Mouse (Mus musculus) heart, embryonic 10.5 days (tissue): ENCODE data around the gene Nlgn2. TPM values are rescaled to one million over a fixed set of nuclear protein-coding genes. Genes with fewer than 3 reads are reported as not detected.
A peak's percentile ranks its signal among the peaks of the same experiment; 100 is the strongest.

Experiments used
- DNase-seq: peaks from one replicate; pipeline ENCODE4 v3.0.0-alpha.2; 2017; ENCODE audit warnings: low spot score
- H3K27ac ChIP-seq: fragments of 300-500 bp; sonication (generic); 2 replicates; pipeline ENCODE4 v1.5.1; 2016; ENCODE audit warnings: mild to moderate bottlenecking
- H3K27me3 ChIP-seq: fragments of 300-500 bp; sonication (generic); 2 replicates; pipeline ENCODE4 v1.6.1; 2016; ENCODE audit warnings: mild to moderate bottlenecking; ENCODE audit not compliant: poor library complexity, insufficient read depth, severe bottlenecking
- H3K36me3 ChIP-seq: fragments of 300-500 bp; sonication (generic); 2 replicates; pipeline ENCODE4 v1.6.1; 2016; ENCODE audit warnings: mild to moderate bottlenecking, moderate library complexity
- H3K4me1 ChIP-seq: fragments of 300-500 bp; sonication (generic); 2 replicates; pipeline ENCODE4 v1.6.1; 2016; ENCODE audit warnings: mild to moderate bottlenecking
- H3K4me3 ChIP-seq: fragments of 300-500 bp; sonication (generic); 2 replicates; pipeline ENCODE4 v1.5.1; 2016; ENCODE audit warnings: mild to moderate bottlenecking, moderate library complexity
- H3K9me3 ChIP-seq: fragments of 300-500 bp; sonication (generic); 2 replicates; pipeline ENCODE4 v1.6.1; 2016; ENCODE audit warnings: mild to moderate bottlenecking, moderate library complexity
- WGBS: fragments of 180-500 bp; shearing (Covaris S2); methylation state at CpG from one replicate; pipeline ENCODE4 v1.1.7; 2016; 5-methylcytosine and 5-hydroxymethylcytosine counted together
- polyA plus RNA-seq: library from polyadenylated mRNA; unstranded; fragments of >200 nt; fragmentation: Nextera tagmentation; extraction: Ambion mirVana; gene quantifications from 2 replicates; pipeline ENCODE4 v1.2.1, GENCODE M21; 2016

The Nlgn2 gene
- polyA plus RNA-seq, 1 experiment from 2014 or later: 3.7 TPM

DNA sequence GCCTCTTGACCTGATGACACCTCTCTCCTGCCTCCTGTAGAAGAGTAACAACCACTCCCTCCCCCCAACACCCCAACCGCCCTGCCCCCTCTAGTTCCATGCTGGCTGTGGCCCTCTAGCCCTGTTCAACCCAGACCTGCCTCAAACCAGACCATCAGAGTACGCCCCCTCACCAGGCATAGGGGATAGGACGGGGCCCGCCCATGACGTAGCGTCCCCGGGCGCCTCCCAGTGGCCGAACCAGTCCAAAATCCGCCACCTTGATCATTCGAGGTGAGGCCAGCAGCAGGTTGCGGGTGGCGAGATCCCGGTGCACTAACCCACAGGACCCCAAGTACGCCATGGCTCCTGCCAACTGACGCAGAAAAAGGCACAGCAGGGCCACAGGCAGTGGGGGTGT, 17.8 kb upstream of the Nlgn2 start:
- peaks cover 22% of the 10 kb centered on the region for H3K36me3 ChIP-seq
- H3K27me3 ChIP-seq: peaks cover 38% of the 10 kb centered on the region
- H3K4me1 ChIP-seq: peaks cover 31% of the 10 kb centered on the region
- H3K27ac ChIP-seq: peak overlapping the region; percentile 56
- no peaks in the 10 kb centered on the region for H3K9me3 ChIP-seq
- WGBS: 15% methylated on average over 16 of the region's 16 CpGs
- peak; percentile 90 for DNase-seq
- H3K4me3 ChIP-seq: peak overlapping the region; percentile 17

GRCm38 (mm10) chr11:69854680-69855079, 17.1 kb upstream of the Nlgn2 start:
- H3K36me3 ChIP-seq: peaks cover 28% of the 10 kb centered on the region
- H3K4me3 ChIP-seq: no peak overlapping the region
- H3K9me3 ChIP-seq: no peaks in the 10 kb centered on the region
- peaks cover 34% of the 10 kb centered on the region for H3K27me3 ChIP-seq
- DNase-seq: no peak
- H3K4me1 ChIP-seq: peaks cover 31% of the 10 kb centered on the region
- H3K27ac ChIP-seq: peak overlapping the region; percentile 56
- 82% methylated on average over 10 of the region's 10 CpGs for whole genome bisulfite sequencing

DNA sequence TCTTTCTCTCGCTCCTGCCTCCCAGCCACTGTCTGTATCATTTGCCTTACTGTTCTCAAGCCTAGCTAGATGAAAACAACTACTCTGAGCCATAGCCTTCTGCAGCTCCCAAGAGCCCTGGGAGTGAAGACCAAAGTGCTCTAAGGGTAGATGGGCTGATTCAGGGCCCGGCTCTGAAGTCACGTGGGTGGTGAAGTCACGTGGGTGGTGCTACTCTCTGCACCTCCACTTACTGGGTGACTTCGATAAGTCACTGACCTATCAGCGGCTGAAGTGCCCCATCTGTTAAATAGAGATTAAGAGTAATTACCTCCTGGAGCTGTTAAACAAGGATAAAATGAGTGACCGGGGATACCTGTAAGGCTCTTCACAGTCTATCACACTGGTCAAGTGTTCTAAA, 16.4 kb upstream of the Nlgn2 start:
- 58% methylated on average over 7 of the region's 7 CpGs for WGBS
- Histone ChIP-seq H3K9me3 (no peaks in the 10 kb centered on the region), H3K4me3 (no peak overlapping the region), H3K36me3 (peaks cover 35% of the 10 kb centered on the region), H3K4me1 (peaks cover 31% of the 10 kb centered on the region), H3K27ac (peak overlapping the region; percentile 72; the same call in 1 of the 2 replicates), H3K27me3 (peaks cover 27% of the 10 kb centered on the region)
- DNase-seq: peak; percentile 94

- Histone ChIP-seq H3K9me3 (no peaks in the 10 kb centered on the region), H3K27ac (no peak overlapping the region), H3K4me3 (no peak overlapping the region), H3K27me3 (no peaks in the 10 kb centered on the region), H3K36me3 (peaks cover 49% of the 10 kb centered on the region), H3K4me1 (peaks cover 55% of the 10 kb centered on the region)
- no peak for DNase-seq
- WGBS: 75% methylated on average over 8 of the region's 8 CpGs
Measured at GRCm38 (mm10) chr11:69850754-69851153, 13.2 kb upstream of the Nlgn2 start.

- Histone ChIP-seq H3K36me3 (peaks cover 49% of the 10 kb centered on the region), H3K27me3 (no peaks in the 10 kb centered on the region), H3K4me1 (peaks cover 53% of the 10 kb centered on the region), H3K9me3 (no peaks in the 10 kb centered on the region), H3K27ac (no peak overlapping the region), H3K4me3 (no peak overlapping the region)
- 91% methylated on average over 15 of the region's 15 CpGs for WGBS
- no peak for DNase-seq
Measured at GRCm38 (mm10) chr11:69849884-69850283, 12.3 kb upstream of the Nlgn2 start.

- 80% methylated on average over 9 of the region's 9 CpGs for WGBS
- Histone ChIP-seq H3K27ac (no peak overlapping the region), H3K4me1 (peaks cover 49% of the 10 kb centered on the region), H3K27me3 (no peaks in the 10 kb centered on the region), H3K36me3 (peaks cover 49% of the 10 kb centered on the region), H3K4me3 (no peak overlapping the region), H3K9me3 (no peaks in the 10 kb centered on the region)
- DNase-seq: no peak
Measured at GRCm38 (mm10) chr11:69849128-69849527, 11.5 kb upstream of the Nlgn2 start.

- H3K36me3 ChIP-seq: peaks cover 49% of the 10 kb centered on the region
- H3K9me3 ChIP-seq: no peaks in the 10 kb centered on the region
- peaks cover 43% of the 10 kb centered on the region for H3K4me1 ChIP-seq
- no peak for DNase-seq
- H3K4me3 ChIP-seq: peak overlapping the region; percentile 81
- 95% methylated on average over 6 of the region's 6 CpGs for WGBS
- no peak overlapping the region for H3K27ac ChIP-seq
- no peaks in the 10 kb centered on the region for H3K27me3 ChIP-seq
Measured at GRCm38 (mm10) chr11:69848021-69848420, 10.4 kb upstream of the Nlgn2 start.

- no peak for DNase-seq
- Histone ChIP-seq H3K27me3 (no peaks in the 10 kb centered on the region), H3K4me3 (peak overlapping the region; percentile 81), H3K27ac (peak overlapping the region; percentile 98), H3K4me1 (peaks cover 42% of the 10 kb centered on the region), H3K9me3 (no peaks in the 10 kb centered on the region), H3K36me3 (peaks cover 44% of the 10 kb centered on the region)
- 10% methylated on average over 37 of the region's 37 CpGs for WGBS
Measured at GRCm38 (mm10) chr11:69846738-69847688, 9.4 kb upstream of the Nlgn2 start.

GRCm38 (mm10) chr11:69846198-69846680, 8.7 kb upstream of the Nlgn2 start, which contains the start of gene Plscr3:
Gene Plscr3 (plus strand): TSS chr11:69846376.
- no peaks in the 10 kb centered on the region for H3K9me3 ChIP-seq
- peak within 1 kb of the TSS; percentile 98 for H3K27ac ChIP-seq
- peak; percentile 97 for DNase-seq
- WGBS: under 1% methylated on average over 38 of the region's 38 CpGs
- H3K4me1 ChIP-seq: peaks cover 42% of the 10 kb centered on the region
- peak within 1 kb of the TSS; percentile 81 for H3K4me3 ChIP-seq
- no peaks in the 10 kb centered on the region for H3K27me3 ChIP-seq
- peaks cover 36% of the 10 kb centered on the region for H3K36me3 ChIP-seq

DNA sequence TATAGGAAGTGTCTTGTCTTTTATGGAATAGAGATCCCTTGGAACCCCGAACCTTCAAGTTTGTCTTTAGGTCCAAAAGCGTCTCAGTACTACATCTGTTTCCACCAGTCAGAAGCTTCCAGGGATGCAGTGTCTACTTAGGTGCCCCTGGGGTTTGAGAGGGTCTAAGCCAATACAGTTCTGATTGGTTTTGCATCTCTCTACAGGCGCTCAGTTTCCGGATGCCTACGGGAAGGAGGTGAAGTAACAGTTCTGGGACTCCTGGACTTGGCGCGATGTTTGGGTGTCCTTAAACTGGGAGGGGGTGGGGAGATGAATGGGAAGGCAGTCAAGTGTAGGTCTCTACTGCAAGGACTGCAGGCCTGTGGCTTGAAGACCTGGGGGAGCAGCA, 1.1 kb upstream of the Nlgn2 start:
- Histone ChIP-seq H3K36me3 (peaks cover 2% of the 10 kb centered on the region; the same call in 1 of the 2 replicates), H3K27ac (peak overlapping the region; percentile 93), H3K4me3 (peak overlapping the region; percentile 69), H3K9me3 (no peaks in the 10 kb centered on the region), H3K27me3 (peaks cover 33% of the 10 kb centered on the region), H3K4me1 (peaks cover 56% of the 10 kb centered on the region)
- DNase-seq: no peak
- 1% methylated on average over 7 of the region's 7 CpGs for WGBS

GRCm38 (mm10) chr11:69837952-69838713, 549 bp upstream of the Nlgn2 start, which contains the start of gene Tmem256:
Gene Tmem256 (plus strand): TSS chr11:69838514.
- no peaks in the 10 kb centered on the region for H3K9me3 ChIP-seq
- DNase-seq: peak; percentile 99
- peaks cover 7% of the 10 kb centered on the region for H3K36me3 ChIP-seq
- H3K27ac ChIP-seq: peak within 1 kb of the TSS; percentile 93
- WGBS: under 1% methylated on average over 34 of the region's 34 CpGs
- H3K4me3 ChIP-seq: peak within 1 kb of the TSS; percentile 69
- H3K4me1 ChIP-seq: peaks cover 56% of the 10 kb centered on the region
- peaks cover 39% of the 10 kb centered on the region for H3K27me3 ChIP-seq

DNA sequence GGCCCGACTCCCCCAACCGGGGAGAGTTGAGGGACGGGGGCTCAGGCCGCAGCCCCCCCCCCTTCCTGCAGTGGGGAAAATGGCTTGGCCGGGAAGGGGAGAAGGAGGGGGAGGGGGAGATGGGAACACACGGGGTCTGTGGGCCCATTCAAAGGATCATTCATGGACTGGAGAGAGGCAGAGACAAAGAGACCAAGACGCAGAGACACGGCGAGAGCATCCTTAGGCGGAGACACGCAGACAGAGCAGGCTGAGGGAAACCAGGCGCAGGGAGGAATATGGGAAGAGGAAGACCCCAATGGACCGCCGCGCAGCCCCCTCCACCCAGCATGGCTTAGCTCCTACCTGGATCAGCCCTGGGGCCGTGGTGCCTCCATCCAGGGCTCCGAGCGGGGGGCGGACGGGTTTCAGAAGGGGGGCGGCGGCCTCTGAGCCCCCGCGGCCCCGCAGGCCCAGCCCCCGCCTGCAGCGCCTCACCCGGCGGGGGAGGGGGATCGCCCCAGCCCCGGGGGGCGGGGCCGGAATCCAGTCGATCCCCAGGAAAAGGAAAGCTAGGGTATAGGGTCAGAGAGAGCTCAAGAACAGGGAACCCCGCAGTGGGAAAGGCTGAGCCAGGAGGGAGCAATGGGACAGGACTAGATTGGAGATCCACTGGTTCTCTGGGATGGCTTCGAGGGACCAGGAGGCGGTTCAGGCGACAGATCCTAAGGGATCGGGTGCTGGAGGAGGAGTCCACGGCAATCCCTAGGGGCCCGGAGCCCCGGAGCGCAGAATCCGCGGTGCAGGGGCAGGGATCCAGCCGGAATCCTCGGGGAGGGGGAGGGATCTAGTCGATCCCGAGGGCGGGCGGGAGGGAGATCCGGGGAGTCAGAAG, 644 bp downstream of the Nlgn2 start:
- DNase-seq: no peak
- H3K4me1 ChIP-seq: peaks cover 54% of the 10 kb centered on the region
- H3K27me3 ChIP-seq: peaks cover 49% of the 10 kb centered on the region
- no peaks in the 10 kb centered on the region for H3K9me3 ChIP-seq
- peak overlapping the region; percentile 93 for H3K27ac ChIP-seq
- peak overlapping the region; percentile 69 for H3K4me3 ChIP-seq
- under 1% methylated on average over 39 of the region's 52 CpGs for WGBS
- peaks cover 7% of the 10 kb centered on the region for H3K36me3 ChIP-seq
